Mouse (Mus musculus) stomach, embryonic 15.5 days (tissue): ENCODE results near the gene Vps51. TPM values are rescaled to one million over a fixed set of nuclear protein-coding genes. Genes with fewer than 3 reads are reported as not detected.
"Not testable (repeated sequence)": the region's sequence is repeated elsewhere in the genome, so short reads cannot be mapped to it uniquely, and the experiment has no call there.

Experiments
- ATAC-seq: fragments of 200-750 bp; cut with Nextera tagmentation; 2 replicates; pipeline ENCODE4 v1.8.0; 2017; ENCODE audit warnings: low read depth, moderate number of reproducible peaks, moderate TSS enrichment; ENCODE audit not compliant: insufficient read depth, low FRiP score
- H3K27ac ChIP-seq: fragments of 300-500 bp; sonication (generic); 2 replicates; pipeline ENCODE4 v1.5.1; 2015; ENCODE audit warnings: mild to moderate bottlenecking, inconsistent platforms
- H3K27me3 ChIP-seq: fragments of 300-500 bp; sonication (generic); replicated peaks from 2 replicates; pipeline ENCODE4 v1.6.1; 2015; ENCODE audit warnings: inconsistent platforms
- H3K36me3 ChIP-seq: fragments of 300-500 bp; sonication (generic); 2 replicates; pipeline ENCODE4 v1.6.1; 2015; ENCODE audit warnings: inconsistent platforms
- H3K4me1 ChIP-seq: fragments of 300-500 bp; sonication (generic); 2 replicates; pipeline ENCODE4 v1.6.1; 2015; ENCODE audit warnings: inconsistent platforms
- H3K4me2 ChIP-seq: fragments of 300-500 bp; sonication (generic); 2 replicates; pipeline ENCODE4 v1.6.1; 2015; ENCODE audit warnings: mild to moderate bottlenecking, inconsistent platforms
- H3K4me3 ChIP-seq: fragments of 300-500 bp; sonication (generic); replicated peaks from 2 replicates; pipeline ENCODE4 v1.5.1; 2015; ENCODE audit warnings: inconsistent platforms
- H3K9ac ChIP-seq: fragments of 300-500 bp; sonication (generic); 2 replicates; pipeline ENCODE4 v1.6.1; 2015; ENCODE audit warnings: inconsistent platforms
- H3K9me3 ChIP-seq: fragments of 300-500 bp; sonication (generic); 2 replicates; pipeline ENCODE4 v1.6.1; 2016; ENCODE audit warnings: inconsistent platforms
- WGBS: fragments of 180-500 bp; shearing (Covaris S2); methylation state at CpG from one replicate; pipeline ENCODE4 v1.1.7; 2015; 5-methylcytosine and 5-hydroxymethylcytosine counted together
- polyA plus RNA-seq: library from polyadenylated mRNA; unstranded; fragments of >200 nt; fragmentation: Nextera tagmentation; extraction: Ambion mirVana; gene quantifications from 2 replicates; pipeline ENCODE4 v1.2.1, GENCODE M21; 2015

Gene Vps51
- polyA plus RNA-seq, 1 experiment from 2014 or later = 69.1 TPM

GRCm38 (mm10) chr19:6045366-6046293, 31.4 kb downstream of the Vps51 start:
- peak overlapping the region; percentile 40; the same call in 1 of the 2 replicates for H3K9ac ChIP-seq
- H3K9me3 ChIP-seq = no peaks in the 10 kb centered on the region
- H3K27me3 ChIP-seq = no peaks in the 10 kb centered on the region
- H3K27ac ChIP-seq = peak overlapping the region; percentile 99
- 12% methylated on average over 20 of the region's 20 CpGs for WGBS
- H3K4me1 ChIP-seq = peaks cover 13% of the 10 kb centered on the region
- peak overlapping the region; percentile 93 for H3K4me3 ChIP-seq
- H3K36me3 ChIP-seq = peaks cover 23% of the 10 kb centered on the region
- peak; percentile 61; the same call in 1 of the 2 replicates for ATAC-seq
- H3K4me2 ChIP-seq = peak overlapping the region; percentile 54

- not testable (repeated sequence) for H3K9ac ChIP-seq, H3K4me2 ChIP-seq, H3K27me3 ChIP-seq, H3K27ac ChIP-seq, H3K36me3 ChIP-seq, H3K9me3 ChIP-seq, H3K4me3 ChIP-seq, ATAC-seq
- 45% methylated on average over 4 of the region's 4 CpGs for WGBS
- peaks cover 13% of the 10 kb centered on the region for H3K4me1 ChIP-seq
These were observed 32.9 kb downstream of the Vps51 start for GRCm38 (mm10) chr19:6044102-6044501.

DNA sequence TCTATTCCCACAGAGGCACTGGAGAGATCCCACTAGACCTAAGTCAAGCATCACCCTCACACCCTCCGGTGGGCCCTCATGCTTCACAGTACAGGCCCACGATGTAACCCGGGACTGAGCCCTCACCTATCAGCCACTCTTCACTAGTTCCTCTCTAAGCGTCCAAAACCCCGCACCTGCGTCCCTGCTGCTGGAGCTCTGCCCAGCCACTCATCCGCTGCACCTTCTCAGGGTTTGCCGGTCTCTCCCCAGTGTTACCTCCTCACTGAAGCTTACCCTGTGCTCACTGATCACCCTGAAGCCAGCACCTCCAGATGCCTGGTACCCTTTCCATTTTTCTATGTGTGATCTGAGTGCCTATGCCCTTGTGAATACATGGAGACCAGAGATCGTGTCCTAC, 34.7 kb downstream of the Vps51 start:
- Histone ChIP-seq H3K9ac (no peak overlapping the region), H3K36me3 (no peaks in the 10 kb centered on the region), H3K27ac (no peak overlapping the region), H3K27me3 (no peaks in the 10 kb centered on the region), H3K4me3 (no peak overlapping the region), H3K9me3 (no peaks in the 10 kb centered on the region), H3K4me2 (no peak overlapping the region), H3K4me1 (no peaks in the 10 kb centered on the region)
- ATAC-seq = no peak
- WGBS = 79% methylated on average over 9 of the region's 9 CpGs

GRCm38 (mm10) chr19:6040002-6040401, 37.0 kb downstream of the Vps51 start:
- no peak overlapping the region for H3K9ac ChIP-seq
- no peaks in the 10 kb centered on the region for H3K27me3 ChIP-seq
- no peaks in the 10 kb centered on the region for H3K9me3 ChIP-seq
- no peaks in the 10 kb centered on the region for H3K36me3 ChIP-seq
- H3K4me2 ChIP-seq = no peak overlapping the region
- H3K4me3 ChIP-seq = no peak overlapping the region
- H3K4me1 ChIP-seq = no peaks in the 10 kb centered on the region
- H3K27ac ChIP-seq = no peak overlapping the region
- ATAC-seq = no peak

DNA sequence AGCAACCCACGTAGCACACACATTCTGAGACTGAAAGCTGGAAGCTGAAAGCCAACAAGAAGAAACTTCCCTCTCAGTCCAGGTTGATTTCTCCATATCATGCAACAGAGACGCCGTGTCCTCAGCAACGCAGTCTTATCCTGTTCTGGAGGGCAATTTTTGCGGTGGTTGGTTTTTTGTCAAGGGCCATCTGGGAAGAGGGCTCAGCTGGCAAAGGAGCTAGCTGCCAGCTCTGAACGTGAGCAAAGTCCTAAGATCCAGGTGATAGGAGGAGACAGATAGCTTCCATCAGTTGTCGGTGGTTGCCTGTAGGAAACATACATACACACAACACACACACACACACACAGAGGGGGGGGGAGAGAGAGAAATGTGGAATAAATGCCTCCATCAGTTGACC, 38.7 kb downstream of the Vps51 start:
- Histone ChIP-seq H3K27ac (no peak overlapping the region), H3K4me3 (no peak overlapping the region), H3K4me1 (no peaks in the 10 kb centered on the region), H3K9ac (no peak overlapping the region), H3K27me3 (no peaks in the 10 kb centered on the region), H3K36me3 (no peaks in the 10 kb centered on the region), H3K4me2 (no peak overlapping the region), H3K9me3 (no peaks in the 10 kb centered on the region)
- 76% methylated on average over 7 of the region's 7 CpGs for WGBS
- no peak for ATAC-seq

DNA sequence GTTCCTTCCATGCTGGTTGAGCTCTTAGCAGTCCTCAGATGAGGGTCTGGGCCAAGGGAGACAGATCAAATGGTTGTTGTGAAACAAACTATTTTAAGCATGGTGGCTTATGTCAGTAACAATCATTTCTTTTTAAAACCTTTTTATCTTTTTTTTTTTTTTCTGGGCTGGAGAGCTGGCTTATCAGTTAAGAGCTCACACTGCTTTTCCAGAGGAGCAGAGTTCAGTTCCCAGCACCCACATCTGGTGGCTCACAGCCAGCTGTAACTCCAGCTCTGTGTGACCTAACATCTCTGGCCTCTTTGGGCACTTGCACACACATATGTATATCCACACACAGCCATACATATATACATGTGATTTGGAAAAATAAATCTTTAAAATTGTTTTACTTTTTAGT, 39.3 kb downstream of the Vps51 start:
- Histone ChIP-seq H3K36me3 (no peaks in the 10 kb centered on the region), H3K27me3 (no peaks in the 10 kb centered on the region), H3K9me3 (no peaks in the 10 kb centered on the region), H3K27ac (no peak overlapping the region), H3K4me3 (no peak overlapping the region), H3K4me2 (no peak overlapping the region), H3K4me1 (no peaks in the 10 kb centered on the region), H3K9ac (no peak overlapping the region)
- no peak for ATAC-seq

DNA sequence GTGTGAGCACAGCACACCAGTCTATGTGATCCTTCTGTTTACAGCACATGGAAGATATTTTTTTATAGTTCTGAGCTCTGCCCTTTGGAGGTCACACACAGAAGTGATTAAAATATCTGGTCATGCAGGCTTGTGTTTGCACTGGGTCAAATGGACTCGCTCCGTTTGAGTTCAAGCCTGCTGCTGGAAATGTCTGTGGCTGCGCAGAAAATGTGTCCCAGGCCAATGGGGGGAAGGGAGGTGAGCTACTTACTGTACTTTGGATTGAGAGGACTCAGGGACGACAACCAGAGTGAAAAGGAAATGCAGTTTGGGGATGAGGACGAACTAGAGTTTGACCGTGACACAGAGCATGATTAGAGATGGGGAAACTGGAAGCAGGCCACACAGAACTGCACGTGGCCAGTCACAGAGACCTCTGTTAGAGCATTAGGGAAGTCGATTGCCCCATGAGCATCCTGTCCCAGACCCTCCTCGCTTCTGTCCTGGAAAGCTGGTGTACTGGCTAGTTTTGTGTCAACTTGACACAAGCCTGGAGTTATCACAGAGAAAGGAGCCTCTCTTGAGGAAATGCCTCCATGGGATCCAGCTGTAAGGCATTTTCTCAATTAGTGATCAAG, 41.0 kb downstream of the Vps51 start:
- ATAC-seq = no peak
- H3K4me1 ChIP-seq = no peaks in the 10 kb centered on the region
- H3K4me2 ChIP-seq = no peak overlapping the region
- H3K36me3 ChIP-seq = no peaks in the 10 kb centered on the region
- no peak overlapping the region for H3K27ac ChIP-seq
- no peaks in the 10 kb centered on the region for H3K27me3 ChIP-seq
- 66% methylated on average over 9 of the region's 9 CpGs for WGBS
- no peaks in the 10 kb centered on the region for H3K9me3 ChIP-seq
- no peak overlapping the region for H3K4me3 ChIP-seq
- H3K9ac ChIP-seq = no peak overlapping the region

DNA sequence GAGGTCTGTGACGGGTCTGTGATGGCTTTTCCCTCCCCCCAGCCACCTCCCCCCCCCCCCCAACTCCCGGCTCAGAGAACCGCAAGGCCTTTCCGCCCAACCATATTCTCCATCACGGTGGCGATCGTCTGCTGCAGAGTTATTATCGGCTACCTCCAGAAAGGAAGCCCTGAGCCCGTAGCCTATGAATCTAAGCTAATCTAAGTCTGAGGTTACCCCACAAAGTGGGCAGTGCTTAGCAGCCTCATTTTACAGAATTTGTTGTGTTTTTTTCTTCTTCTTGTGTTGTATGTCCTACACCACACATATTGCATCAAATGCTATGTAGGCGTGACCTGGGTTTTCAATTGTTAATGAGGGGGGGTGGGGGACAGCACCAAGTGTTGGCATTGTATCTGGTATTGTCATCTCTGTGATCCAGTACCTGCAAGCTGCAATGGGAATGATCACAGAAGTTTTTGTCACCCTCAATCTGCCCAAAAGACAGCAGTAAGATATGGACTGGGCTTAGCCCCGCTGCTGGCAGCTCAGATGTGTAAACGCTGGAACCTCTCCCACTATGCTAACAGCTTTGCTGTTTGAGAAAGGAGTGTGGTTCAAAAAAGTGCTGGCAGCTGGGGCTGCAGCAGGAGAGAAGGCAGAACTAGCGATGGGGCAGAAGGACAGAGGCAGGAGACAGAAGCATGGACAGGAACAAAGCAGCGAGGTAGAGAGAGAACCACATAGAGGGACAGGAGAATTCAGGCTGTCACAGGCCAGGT, 46.3 kb downstream of the Vps51 start:
- WGBS = 64% methylated on average over 14 of the region's 14 CpGs
- Histone ChIP-seq H3K4me2 (no peak overlapping the region), H3K9me3 (no peaks in the 10 kb centered on the region), H3K4me1 (no peaks in the 10 kb centered on the region), H3K36me3 (no peaks in the 10 kb centered on the region), H3K9ac (no peak overlapping the region), H3K27me3 (no peaks in the 10 kb centered on the region), H3K4me3 (no peak overlapping the region), H3K27ac (no peak overlapping the region)
- ATAC-seq = no peak

- H3K4me3 ChIP-seq = no peak overlapping the region
- H3K4me2 ChIP-seq = no peak overlapping the region
- H3K4me1 ChIP-seq = no peaks in the 10 kb centered on the region
- no peaks in the 10 kb centered on the region for H3K36me3 ChIP-seq
- H3K9ac ChIP-seq = no peak overlapping the region
- H3K27ac ChIP-seq = no peak overlapping the region
- ATAC-seq = no peak
- H3K9me3 ChIP-seq = no peaks in the 10 kb centered on the region
- no peaks in the 10 kb centered on the region for H3K27me3 ChIP-seq
- 73% methylated on average over 9 of the region's 9 CpGs for WGBS
These were observed 47.6 kb downstream of the Vps51 start for GRCm38 (mm10) chr19:6029426-6029825.

DNA sequence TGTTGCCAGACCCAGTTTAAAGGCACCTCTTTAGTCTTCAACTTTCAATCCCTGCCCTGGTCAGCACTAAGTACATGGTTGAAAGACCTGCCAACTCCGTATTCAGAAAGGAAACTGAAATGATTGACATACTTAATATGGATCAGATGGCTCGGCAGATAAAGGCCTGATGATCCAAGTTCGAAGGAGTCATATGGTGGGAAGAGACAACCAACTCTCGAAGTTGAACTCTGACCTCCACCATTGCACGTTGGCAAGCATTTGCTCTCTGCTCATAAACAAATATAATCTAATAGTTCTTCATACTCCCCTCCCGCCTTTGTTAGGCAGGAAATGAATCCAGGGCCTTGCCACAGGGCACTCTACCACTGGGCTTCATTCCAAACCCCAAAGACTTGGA, 48.0 kb downstream of the Vps51 start:
- no peaks in the 10 kb centered on the region for H3K4me1 ChIP-seq
- no peak for ATAC-seq
- 71% methylated on average over 6 of the region's 6 CpGs for WGBS

GRCm38 (mm10) chr19:6023930-6024329, 53.1 kb downstream of the Vps51 start:
- no peaks in the 10 kb centered on the region for H3K9me3 ChIP-seq
- no peaks in the 10 kb centered on the region for H3K27me3 ChIP-seq
- H3K4me3 ChIP-seq = no peak overlapping the region
- ATAC-seq = no peak
- no peak overlapping the region for H3K27ac ChIP-seq
- H3K9ac ChIP-seq = no peak overlapping the region
- 78% methylated on average over 7 of the region's 7 CpGs for WGBS
- H3K4me1 ChIP-seq = no peaks in the 10 kb centered on the region
- no peaks in the 10 kb centered on the region for H3K36me3 ChIP-seq
- H3K4me2 ChIP-seq = no peak overlapping the region

More for the DNA sequence above, 48.0 kb downstream of the Vps51 start:
- Histone ChIP-seq H3K9ac (no peak overlapping the region), H3K4me2 (no peak overlapping the region), H3K36me3 (no peaks in the 10 kb centered on the region), H3K9me3 (no peaks in the 10 kb centered on the region), H3K27me3 (no peaks in the 10 kb centered on the region), H3K27ac (no peak overlapping the region), H3K4me3 (no peak overlapping the region)

GRCm38 (mm10) chr19:6023059-6023458, 54.0 kb downstream of the Vps51 start:
- Histone ChIP-seq H3K4me1 (no peaks in the 10 kb centered on the region), H3K36me3 (no peaks in the 10 kb centered on the region), H3K27me3 (no peaks in the 10 kb centered on the region), H3K9me3 (no peaks in the 10 kb centered on the region), H3K4me3 (no peak overlapping the region), H3K4me2 (no peak overlapping the region), H3K9ac (no peak overlapping the region), H3K27ac (no peak overlapping the region)
- 57% methylated on average over 8 of the region's 8 CpGs for WGBS
- no peak for ATAC-seq
